21 mouse cellular contexts compared by ENCODE assay signal in the genomic region with DNA sequence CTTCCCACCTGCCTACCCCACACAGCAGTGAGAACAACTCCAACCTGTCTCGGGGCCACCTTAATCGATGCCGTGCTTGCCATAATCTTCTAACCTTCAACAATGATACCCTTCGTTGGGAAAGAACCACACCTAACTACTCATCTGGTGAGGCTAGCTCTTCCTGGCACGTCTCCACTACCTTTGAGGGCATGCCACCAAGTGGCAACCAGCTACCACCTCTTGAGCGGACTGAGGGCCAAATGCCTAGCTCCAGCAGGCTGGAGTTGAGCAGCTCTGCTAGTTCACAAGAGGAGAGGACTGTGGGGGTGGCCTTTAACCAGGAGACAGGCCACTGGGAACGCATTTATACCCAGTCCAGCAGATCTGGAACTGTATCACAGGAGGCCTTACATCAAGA. TPM values are rescaled to one million over a fixed set of nuclear protein-coding genes. Genes with fewer than 3 reads are reported as not detected.
A peak's percentile ranks its signal among the peaks of the same experiment; 100 is the strongest.
DNase-seq lines count a peak whose midpoint lies in the region; ATAC-seq lines count a peak whose summit lies in the region.
"Had no signal": no experiment of that assay in that cellular context is flagged by ENCODE, and none has a peak within 500 bp of the region (broad histone marks: within the 10 kb centered on the region; RNA-seq: fewer than 3 reads in every experiment).

No protein-coding gene starts in this region.

- no peak overlapping the region for H3K4me3 ChIP-seq in midbrain, embryonic 11.5 days (ENCODE audit: low read depth, low read length)
- H3K4me3 ChIP-seq: embryonic facial prominence, embryonic 15.5 days; forebrain, embryonic 12.5 days; heart, embryonic 10.5 days; hindbrain, embryonic 12.5 days had no signal

- 91% methylated on average over 7 of the region's 7 CpGs for WGBS in midbrain, embryonic 11.5 days

- no peaks in the 10 kb centered on the region for H3K4me1 ChIP-seq in midbrain, embryonic 11.5 days (ENCODE audit: control insufficient read depth, insufficient read depth, low read length)
- H3K4me1 ChIP-seq: embryonic facial prominence, embryonic 15.5 days; forebrain, embryonic 12.5 days; heart, embryonic 10.5 days; hindbrain, embryonic 12.5 days had no signal

- no peak overlapping the region for H3K4me2 ChIP-seq in midbrain, embryonic 11.5 days
- H3K4me2 ChIP-seq: embryonic facial prominence, embryonic 15.5 days; forebrain, embryonic 12.5 days; hindbrain, embryonic 12.5 days had no signal

- DNase-seq in cerebellum, adult 11-12 months: peak; percentile 53
- no peak for DNase-seq in cerebellum, postnatal 4 days (ENCODE audit: low spot score in 2 of 2)
- peak; percentile 37 for DNase-seq in brain, adult 2 months (ENCODE audit: low read depth, low spot score)
- peak; percentile 48 for DNase-seq in cerebellum, adult 8-10 months
- DNase-seq in cerebellum, postnatal 36 days: peak; percentile 30 to 38
- DNase-seq in midbrain, embryonic 11.5 days (ENCODE audit: low spot score, missing footprints): no peak
- DNase-seq: adrenal gland, adult 2 months; adrenal gland, postnatal 25 days; embryo, embryonic 11 days; gastrocnemius, postnatal 36 days; heart, adult 18-20 months; heart, postnatal 10 days; heart, postnatal 4 days; kidney, adult 11 months; kidney, adult 9 months had no signal

- no peak for ATAC-seq in erythroblast, adult 5-6 weeks (replicated peaks; ENCODE audit: low FRiP score, poor library complexity, severe bottlenecking)
- no peak for ATAC-seq in midbrain, embryonic 11.5 days (ENCODE audit: low FRiP score)
- ATAC-seq: inflammation-experienced regulatory T-cells, adult 6 months had no signal

- no peaks in the 10 kb centered on the region for H3K9me3 ChIP-seq in midbrain, embryonic 11.5 days (ENCODE audit: control insufficient read depth, low read length)
- H3K9me3 ChIP-seq: embryonic facial prominence, embryonic 15.5 days; forebrain, embryonic 12.5 days; heart, embryonic 10.5 days; hindbrain, embryonic 12.5 days had no signal

- H3K27ac ChIP-seq in midbrain, embryonic 11.5 days (ENCODE audit: low read depth, low read length): no peak overlapping the region
- H3K27ac ChIP-seq: embryonic facial prominence, embryonic 15.5 days; forebrain, embryonic 12.5 days; heart, embryonic 10.5 days; hindbrain, embryonic 12.5 days had no signal

- H3K9ac ChIP-seq in midbrain, embryonic 11.5 days (ENCODE audit: low read length): no peak overlapping the region
- H3K9ac ChIP-seq: embryonic facial prominence, embryonic 15.5 days; forebrain, embryonic 12.5 days; hindbrain, embryonic 12.5 days had no signal

- H3K36me3 ChIP-seq in midbrain, embryonic 11.5 days (ENCODE audit: control insufficient read depth, insufficient read depth, low read length): peaks cover 9% of the 10 kb centered on the region

- H3K27me3 ChIP-seq in midbrain, embryonic 11.5 days (ENCODE audit: control insufficient read depth, insufficient read depth, low read length): no peaks in the 10 kb centered on the region
- H3K27me3 ChIP-seq: embryonic facial prominence, embryonic 15.5 days; forebrain, embryonic 12.5 days; hindbrain, embryonic 12.5 days had no signal

RNA-seq across cellular contexts. Expression of a gene that starts 43.4 kb away (rescaled TPM):
- total RNA-seq in erythroblast, adult 5-6 weeks (2015; ENCODE audit: low replicate concordance): 16.5 and 32.2 TPM in 2 replicates
- total RNA-seq in erythroblast, adult 5-6 weeks (2017; ENCODE audit: low replicate concordance): 15.8 and 30.9 TPM in 2 replicates
- 17.9 and 19.1 TPM in 2 replicates for polyA plus RNA-seq in midbrain, embryonic 11.5 days (2014; fragmentation: Nextera tagmentation; extraction: Ambion mirVana)

Comparison
In these comparisons a context has a peak if more than half of its experiments do, and no peak if none do; other contexts are left out.
1. DNase-seq: peak in cerebellum, adult 11-12 months (single experiment), brain, adult 2 months (single experiment), cerebellum, adult 8-10 months (single experiment) and cerebellum, postnatal 36 days (2 of 2); none in cerebellum, postnatal 4 days (0 of 2) and midbrain, embryonic 11.5 days (single experiment).